Mouse (Mus musculus): ENCODE results near the gene Mmp25. TPM values are rescaled to one million over a fixed set of nuclear protein-coding genes. Genes with fewer than 3 reads are reported as not detected.

Mmp25 gene
- polyA plus RNA-seq, 1 experiment from 2014 or later: 0.94 TPM

Other genes with a start within 250 kb of the Mmp25 start
- not detected in 2 replicates for gene Vmn2r117, start 165.6 kb downstream of the Mmp25 start, polyA plus RNA-seq (2015; fragmentation: Nextera tagmentation; extraction: Ambion mirVana)
- gene Zfp213, start 81.0 kb downstream of the Mmp25 start, polyA plus RNA-seq (2015; fragmentation: Nextera tagmentation; extraction: Ambion mirVana): 16.0 and 17.9 TPM in 2 replicates
- 28.4 and 29.4 TPM in 2 replicates for gene Zfp13, start 45.8 kb downstream of the Mmp25 start, polyA plus RNA-seq (2015; fragmentation: Nextera tagmentation; extraction: Ambion mirVana)
- gene Zscan10, start 44.4 kb downstream of the Mmp25 start, polyA plus RNA-seq (2015; fragmentation: Nextera tagmentation; extraction: Ambion mirVana): not detected in 2 replicates
- gene Bicdl2, start 15.2 kb upstream of the Mmp25 start, polyA plus RNA-seq (2015; fragmentation: Nextera tagmentation; extraction: Ambion mirVana): 0.15 TPM in 1 of 2 replicates, not detected in the other
- gene Hcfc1r1, start 28.3 kb upstream of the Mmp25 start, polyA plus RNA-seq (2015; fragmentation: Nextera tagmentation; extraction: Ambion mirVana): 129 and 137 TPM in 2 replicates
- gene Thoc6, start 28.6 kb upstream of the Mmp25 start, polyA plus RNA-seq (2015; fragmentation: Nextera tagmentation; extraction: Ambion mirVana): 34.4 and 36.0 TPM in 2 replicates
- 2.5 and 2.6 TPM in 2 replicates for gene Tnfrsf12a, start 32.2 kb upstream of the Mmp25 start, polyA plus RNA-seq (2015; fragmentation: Nextera tagmentation; extraction: Ambion mirVana)
- gene Cldn6, start 34.0 kb upstream of the Mmp25 start, polyA plus RNA-seq (2015; fragmentation: Nextera tagmentation; extraction: Ambion mirVana): 0.52 and 1.2 TPM in 2 replicates
- 0.62 and 0.67 TPM in 2 replicates for gene Cldn9, start 38.7 kb upstream of the Mmp25 start, polyA plus RNA-seq (2015; fragmentation: Nextera tagmentation; extraction: Ambion mirVana)
- gene 1520401A03Rik, start 77.5 kb upstream of the Mmp25 start, polyA plus RNA-seq (2015; fragmentation: Nextera tagmentation; extraction: Ambion mirVana): 0.07 and 0.19 TPM in 2 replicates
- gene Pkmyt1, start 81.1 kb upstream of the Mmp25 start, polyA plus RNA-seq (2015; fragmentation: Nextera tagmentation; extraction: Ambion mirVana): 17.9 and 19.7 TPM in 2 replicates
- 70.9 and 75.7 TPM in 2 replicates for gene Paqr4, start 95.6 kb upstream of the Mmp25 start, polyA plus RNA-seq (2015; fragmentation: Nextera tagmentation; extraction: Ambion mirVana)
- gene Kremen2, start 100.6 kb upstream of the Mmp25 start, polyA plus RNA-seq (2015; fragmentation: Nextera tagmentation; extraction: Ambion mirVana): 1.6 and 1.8 TPM in 2 replicates
- gene Flywch1, start 126.3 kb upstream of the Mmp25 start, polyA plus RNA-seq (2015; fragmentation: Nextera tagmentation; extraction: Ambion mirVana): 205 and 220 TPM in 2 replicates
- 76.8 and 81.3 TPM in 2 replicates for gene Flywch2, start 140.8 kb upstream of the Mmp25 start, polyA plus RNA-seq (2015; fragmentation: Nextera tagmentation; extraction: Ambion mirVana)
- gene Srrm2, start 145.3 kb upstream of the Mmp25 start, polyA plus RNA-seq (2015; fragmentation: Nextera tagmentation; extraction: Ambion mirVana): 467 and 529 TPM in 2 replicates
- gene Elob, start 183.9 kb upstream of the Mmp25 start, polyA plus RNA-seq (2015; fragmentation: Nextera tagmentation; extraction: Ambion mirVana): 1,162 and 1,206 TPM in 2 replicates
- 0.18 TPM in 1 of 2 replicates, not detected in the other for gene Prss33, start 190.8 kb upstream of the Mmp25 start, polyA plus RNA-seq (2015; fragmentation: Nextera tagmentation; extraction: Ambion mirVana)
- gene Prss32, start 198.6 kb upstream of the Mmp25 start, polyA plus RNA-seq (2015; fragmentation: Nextera tagmentation; extraction: Ambion mirVana): not detected in 2 replicates
- gene Prss41, start 198.9 kb upstream of the Mmp25 start, polyA plus RNA-seq (2015; fragmentation: Nextera tagmentation; extraction: Ambion mirVana): 0.88 and 1.6 TPM in 2 replicates
- not detected in 2 replicates for gene Prss21, start 222.8 kb upstream of the Mmp25 start, polyA plus RNA-seq (2015; fragmentation: Nextera tagmentation; extraction: Ambion mirVana)
- gene Dcpp1, start 235.6 kb upstream of the Mmp25 start, polyA plus RNA-seq (2015; fragmentation: Nextera tagmentation; extraction: Ambion mirVana): not detected in 2 replicates
- gene Dcpp2, start 235.6 kb upstream of the Mmp25 start, polyA plus RNA-seq (2015; fragmentation: Nextera tagmentation; extraction: Ambion mirVana): not detected in 2 replicates